Comparison of ENCODE assay signal across 10 mouse cellular contexts in genomic region chr6:113912753-113913152, GRCm38 (mm10).
"Had no signal": no experiment of that assay in that cellular context is flagged by ENCODE, and none has a peak within 500 bp of the region (broad histone marks: within the 10 kb centered on the region; RNA-seq: fewer than 3 reads in every experiment).

No protein-coding gene starts in this region.

- DNase-seq: lung, adult 18-20 months; lung, embryonic 14.5 days; lung, postnatal 10 days; lung, postnatal 4 days; right cerebral cortex, postnatal 14 days; thymus, adult 2 months; thymus, postnatal 25 days; thymus, postnatal 4 days had no signal

- ATAC-seq: midbrain, embryonic 13.5 days; midbrain, embryonic 15.5 days had no signal
